18 mouse cellular contexts compared by ENCODE assay signal in genomic region chr7:134541699-134542098, GRCm38 (mm10).
"Had no signal": no experiment of that assay in that cellular context is flagged by ENCODE, and none has a peak within 500 bp of the region (broad histone marks: within the 10 kb centered on the region; RNA-seq: fewer than 3 reads in every experiment).

No protein-coding gene starts in this region.

- DNase-seq: liver, postnatal 0 days; lung, embryonic 14.5 days; lung, postnatal 10 days; lung, postnatal 4 days; retina, postnatal 1 day; right cerebral cortex, adult 18-20 months; right cerebral cortex, postnatal 25 days; right cerebral cortex, postnatal 4 days; spleen, adult 18-20 months; thymus, adult 18-20 months; thymus, postnatal 14 days; thymus, postnatal 36 days had no signal

- H3K27me3 ChIP-seq: midbrain, embryonic 15.5 days; neural tube, embryonic 13.5 days; neural tube, embryonic 15.5 days had no signal

- H3K36me3 ChIP-seq: midbrain, embryonic 10.5 days; midbrain, embryonic 12.5 days; midbrain, embryonic 15.5 days; neural tube, embryonic 13.5 days; neural tube, embryonic 15.5 days had no signal

- H3K9me3 ChIP-seq: midbrain, embryonic 10.5 days; midbrain, embryonic 12.5 days; midbrain, embryonic 15.5 days; neural tube, embryonic 13.5 days; neural tube, embryonic 15.5 days had no signal

- H3K27ac ChIP-seq: midbrain, embryonic 10.5 days; midbrain, embryonic 12.5 days; midbrain, embryonic 15.5 days; neural tube, embryonic 13.5 days; neural tube, embryonic 15.5 days had no signal

- H3K9ac ChIP-seq: liver, postnatal 0 days; lung, embryonic 14.5 days; midbrain, embryonic 12.5 days; midbrain, embryonic 15.5 days; neural tube, embryonic 13.5 days; neural tube, embryonic 15.5 days had no signal

- H3K4me2 ChIP-seq: lung, embryonic 14.5 days; midbrain, embryonic 12.5 days; midbrain, embryonic 15.5 days; neural tube, embryonic 13.5 days; neural tube, embryonic 15.5 days had no signal

- H3K4me1 ChIP-seq: midbrain, embryonic 10.5 days; midbrain, embryonic 12.5 days; midbrain, embryonic 15.5 days; neural tube, embryonic 13.5 days; neural tube, embryonic 15.5 days had no signal

- ATAC-seq: liver, postnatal 0 days; midbrain, embryonic 15.5 days had no signal

- H3K4me3 ChIP-seq: midbrain, embryonic 10.5 days; midbrain, embryonic 12.5 days; midbrain, embryonic 15.5 days; myocyte; neural tube, embryonic 13.5 days; neural tube, embryonic 15.5 days had no signal
